Mouse (Mus musculus) thymus, adult 2 months (tissue): ENCODE measurements around the gene Fam187a.
A peak's percentile ranks its signal among the peaks of the same experiment; 100 is the strongest.

Source experiments
- CTCF ChIP-seq: fragments of 200-500 bp; IDR thresholded peaks from 2 replicates; pipeline ENCODE4 v1.5.1; 2012; ENCODE audit warnings: mild to moderate bottlenecking, control low read depth, low read length, moderate library complexity, borderline replicate concordance; ENCODE audit not compliant: control insufficient read depth, poor library complexity, insufficient read depth; ENCODE audit errors: extremely low read depth
- POLR2A ChIP-seq: fragments of 200-500 bp; IDR thresholded peaks from 2 replicates; pipeline ENCODE4 v1.6.1; 2012; ENCODE audit warnings: mild to moderate bottlenecking, low read length, control low read depth, moderate library complexity; ENCODE audit not compliant: control insufficient read depth, poor library complexity, insufficient read depth; ENCODE audit errors: extremely low read depth

GRCm38 (mm10) chr11:102851883-102852282 is 33.1 kb upstream of the Fam187a start:
- TF ChIP-seq CTCF: peak; percentile 31; the same call in 1 of the 2 replicates
- no peak for TF ChIP-seq POLR2A
